Mouse (Mus musculus) lung, postnatal 0 days (tissue): ENCODE results near the gene Dmbt1. TPM values are rescaled to one million over a fixed set of nuclear protein-coding genes. Genes with fewer than 3 reads are reported as not detected.
A peak's percentile ranks its signal among the peaks of the same experiment; 100 is the strongest.
"Not testable (repeated sequence)": the region's sequence is repeated elsewhere in the genome, so short reads cannot be mapped to it uniquely, and the experiment has no call there.

Source experiments
- ATAC-seq: fragments of 200-750 bp; cut with Nextera tagmentation; 2 replicates; pipeline ENCODE4 v1.8.0; 2017; ENCODE audit warnings: moderate library complexity
- DNase-seq: peaks from one replicate; pipeline ENCODE4 v3.0.0-alpha.2; 2016; ENCODE audit warnings: low spot score
- H3K27ac ChIP-seq: fragments of 300-500 bp; sonication (generic); 2 replicates; pipeline ENCODE4 v1.5.1; 2014; ENCODE audit warnings: antibody characterized with exemption, mild to moderate bottlenecking, low read length, mixed read lengths
- H3K27me3 ChIP-seq: fragments of 300-500 bp; sonication (generic); replicated peaks from 2 replicates; pipeline ENCODE4 v1.6.1; 2014; ENCODE audit warnings: low read length, mixed read lengths; ENCODE audit not compliant: insufficient read depth
- H3K36me3 ChIP-seq: fragments of 300-500 bp; sonication (generic); 2 replicates; pipeline ENCODE4 v1.6.1; 2014; ENCODE audit warnings: low read length, mixed read lengths; ENCODE audit not compliant: insufficient read depth
- H3K4me1 ChIP-seq: fragments of 300-500 bp; sonication (generic); 2 replicates; pipeline ENCODE4 v1.6.1; 2014; ENCODE audit warnings: antibody characterized with exemption, low read depth, low read length, mixed read lengths; ENCODE audit not compliant: insufficient read depth
- H3K4me2 ChIP-seq: fragments of 300-500 bp; sonication (generic); replicated peaks from 2 replicates; pipeline ENCODE4 v1.6.1; 2014; ENCODE audit warnings: low read depth, mild to moderate bottlenecking, low read length, moderate library complexity, mixed read lengths
- H3K4me3 ChIP-seq: fragments of 300-500 bp; sonication (generic); 2 replicates; pipeline ENCODE4 v1.5.1; 2014; ENCODE audit warnings: low read depth, low read length
- H3K9ac ChIP-seq: fragments of 300-500 bp; sonication (generic); replicated peaks from 2 replicates; pipeline ENCODE4 v1.6.1; 2014; ENCODE audit warnings: low read depth, mild to moderate bottlenecking
- H3K9me3 ChIP-seq: fragments of 300-500 bp; sonication (generic); 2 replicates; pipeline ENCODE4 v1.6.1; 2016; ENCODE audit warnings: low read length, mixed read lengths
- CTCF ChIP-seq: IDR thresholded peaks from 2 replicates; pipeline ENCODE4 v1.5.1; 2016; ENCODE audit warnings: antibody characterized with exemption, mild to moderate bottlenecking
- EP300 ChIP-seq: IDR thresholded peaks from 2 replicates; pipeline ENCODE4 v1.6.1; 2016; ENCODE audit warnings: antibody characterized with exemption, mild to moderate bottlenecking, control low read depth
- WGBS: fragments of 180-500 bp; shearing (Covaris S2); extraction: QIAGEN DNeasy Blood & Tissue Kit; methylation state at CpG from one replicate; pipeline ENCODE4 v1.1.7; 2014; 5-methylcytosine and 5-hydroxymethylcytosine counted together
- polyA plus RNA-seq: library from polyadenylated mRNA; unstranded; fragments of >200 nt; fragmentation: Nextera tagmentation; extraction: Ambion mirVana; gene quantifications from 2 replicates; pipeline ENCODE4 v1.2.1, GENCODE M21; 2015

The Dmbt1 gene
- polyA plus RNA-seq, 1 experiment from 2014 or later: not detected

DNA sequence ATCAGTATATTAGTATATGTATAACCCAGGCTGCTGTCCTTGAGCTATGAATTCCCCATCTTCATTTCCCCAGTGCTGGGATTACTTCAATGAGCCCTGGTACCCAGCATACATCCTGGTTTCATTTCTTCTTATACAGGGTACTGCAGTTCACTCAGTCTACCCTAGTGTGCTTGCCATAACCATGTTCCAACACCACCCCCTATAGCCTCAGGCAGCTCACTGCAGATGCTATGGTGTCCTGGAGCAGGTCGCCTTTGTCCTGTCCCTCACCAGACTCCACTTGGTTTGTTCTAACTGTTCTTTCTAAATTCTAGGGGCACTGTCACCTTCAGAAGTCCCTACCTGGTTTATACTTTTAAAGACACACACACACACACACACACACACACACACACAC, 10.8 kb downstream of the Dmbt1 start:
- ATAC-seq: no peak
- H3K4me1 ChIP-seq: no peaks in the 10 kb centered on the region
- no peak overlapping the region for H3K4me2 ChIP-seq
- H3K9me3 ChIP-seq: no peaks in the 10 kb centered on the region
- WGBS: 70% methylated on average over 1 of the region's 1 CpGs
- no peak overlapping the region for H3K27ac ChIP-seq
- H3K4me3 ChIP-seq: no peak overlapping the region
- H3K36me3 ChIP-seq: no peaks in the 10 kb centered on the region
- H3K27me3 ChIP-seq: no peaks in the 10 kb centered on the region
- DNase-seq: no peak
- H3K9ac ChIP-seq: no peak overlapping the region
- peak; percentile 72 for TF ChIP-seq CTCF
- TF ChIP-seq EP300: no peak

DNA sequence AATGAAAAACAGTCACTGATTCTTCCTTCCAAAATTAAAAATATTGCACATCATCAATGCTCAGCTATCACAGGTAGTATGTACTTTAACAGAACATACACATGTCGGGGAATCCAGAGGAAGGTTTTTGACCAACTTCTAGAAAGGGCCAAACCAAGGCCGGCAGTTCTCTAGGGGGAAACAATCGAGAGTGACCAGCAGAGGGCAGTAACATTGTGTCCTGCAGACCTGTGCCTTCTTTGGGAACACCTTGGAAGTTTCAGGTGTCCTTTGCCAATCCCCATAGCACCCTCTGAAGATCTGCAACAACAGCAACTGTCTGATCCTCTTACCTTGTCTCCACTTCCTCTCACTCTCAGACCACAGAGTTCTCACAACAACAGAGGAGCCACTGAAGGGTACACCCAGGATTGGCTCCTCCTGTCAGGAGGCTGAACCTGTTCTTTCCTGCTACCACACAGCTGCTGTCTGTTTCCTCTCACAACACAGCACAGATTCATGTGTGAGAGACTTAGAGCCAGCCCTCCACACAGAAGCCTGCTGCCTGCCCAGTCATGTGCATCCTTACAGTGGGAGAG, 13.5 kb downstream of the Dmbt1 start:
- not testable (repeated sequence) for H3K4me1 ChIP-seq, H3K4me3 ChIP-seq, H3K9ac ChIP-seq, H3K36me3 ChIP-seq, H3K27ac ChIP-seq, H3K27me3 ChIP-seq, ATAC-seq, H3K4me2 ChIP-seq, H3K9me3 ChIP-seq
- peak; percentile 31 for DNase-seq
- WGBS: 24% methylated on average over 3 of the region's 3 CpGs
- peak; percentile 61 for TF ChIP-seq CTCF

DNA sequence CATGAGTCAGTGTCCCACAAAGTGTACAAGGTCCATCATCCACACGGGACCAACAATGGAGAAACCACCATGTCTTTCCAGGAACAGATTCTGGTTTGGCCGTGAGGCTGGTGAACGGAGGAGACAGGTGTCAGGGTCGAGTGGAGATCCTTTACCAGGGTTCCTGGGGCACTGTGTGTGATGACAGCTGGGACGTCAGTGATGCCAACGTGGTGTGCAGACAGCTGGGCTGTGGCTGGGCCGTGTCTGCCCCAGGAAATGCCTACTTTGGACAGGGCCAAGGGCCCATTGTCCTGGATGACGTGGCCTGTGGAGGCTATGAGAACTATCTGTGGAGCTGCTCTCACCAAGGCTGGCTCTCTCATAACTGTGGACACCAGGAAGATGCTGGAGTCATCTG, 18.0 kb downstream of the Dmbt1 start:
- H3K27me3 ChIP-seq, H3K4me1 ChIP-seq, H3K27ac ChIP-seq, H3K9ac ChIP-seq, H3K36me3 ChIP-seq, DNase-seq, H3K4me2 ChIP-seq, H3K4me3 ChIP-seq, H3K9me3 ChIP-seq, ATAC-seq: not testable (repeated sequence)
- WGBS: 74% methylated on average over 8 of the region's 8 CpGs

DNA sequence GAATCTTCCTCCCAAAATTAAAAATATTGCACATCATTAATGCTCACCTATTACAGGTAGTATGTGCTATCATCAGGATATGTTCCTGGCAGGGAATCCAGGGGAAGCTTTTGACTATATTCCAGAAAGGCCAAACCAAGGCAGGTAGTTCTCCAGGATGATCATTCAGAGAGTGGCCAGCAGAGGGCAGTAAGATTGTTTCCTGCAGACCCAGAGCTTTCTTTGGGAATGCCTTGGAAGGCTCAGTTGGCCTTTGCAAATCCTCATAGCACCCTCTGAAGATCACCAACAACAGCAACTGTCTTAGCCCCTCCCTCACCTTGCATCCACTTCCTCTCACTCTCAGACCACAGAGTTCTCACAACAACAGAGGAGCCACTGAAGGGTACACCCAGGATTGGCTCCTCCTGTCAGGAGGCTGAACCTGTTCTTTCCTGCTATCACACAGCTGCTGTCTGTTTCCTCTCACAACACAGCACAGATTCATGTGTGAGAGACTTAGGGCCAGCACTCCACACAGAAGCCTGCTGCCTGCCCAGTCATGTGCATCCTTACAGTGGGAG, 23.0 kb downstream of the Dmbt1 start:
- Histone ChIP-seq H3K4me2 (no peak overlapping the region), H3K27me3 (no peaks in the 10 kb centered on the region), H3K4me3 (no peak overlapping the region), H3K36me3 (no peaks in the 10 kb centered on the region), H3K9me3 (no peaks in the 10 kb centered on the region), H3K9ac (no peak overlapping the region), H3K4me1 (no peaks in the 10 kb centered on the region), H3K27ac (no peak overlapping the region)
- TF ChIP-seq CTCF (peak; percentile 65), EP300 (no peak)
- ATAC-seq: no peak
- DNase-seq: peak; percentile 38

DNA sequence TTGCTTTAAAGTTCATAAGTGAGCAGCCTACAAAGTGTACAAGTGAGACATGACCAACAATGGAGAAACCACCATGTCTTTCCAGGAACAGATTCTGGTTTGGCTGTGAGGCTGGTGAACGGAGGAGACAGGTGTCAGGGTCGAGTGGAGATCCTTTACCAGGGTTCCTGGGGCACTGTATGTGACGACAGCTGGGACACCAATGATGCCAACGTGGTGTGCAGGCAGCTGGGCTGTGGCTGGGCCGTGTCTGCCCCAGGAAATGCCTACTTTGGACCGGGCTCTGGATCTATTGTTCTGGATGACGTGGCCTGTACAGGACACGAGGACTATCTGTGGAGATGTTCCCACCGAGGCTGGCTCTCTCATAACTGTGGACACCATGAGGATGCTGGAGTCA, 26.1 kb downstream of the Dmbt1 start:
- ATAC-seq, H3K4me3 ChIP-seq, H3K27ac ChIP-seq, H3K27me3 ChIP-seq, H3K4me2 ChIP-seq, H3K9me3 ChIP-seq, DNase-seq, H3K36me3 ChIP-seq, H3K4me1 ChIP-seq, H3K9ac ChIP-seq: not testable (repeated sequence)
- WGBS: 70% methylated on average over 9 of the region's 9 CpGs

DNA sequence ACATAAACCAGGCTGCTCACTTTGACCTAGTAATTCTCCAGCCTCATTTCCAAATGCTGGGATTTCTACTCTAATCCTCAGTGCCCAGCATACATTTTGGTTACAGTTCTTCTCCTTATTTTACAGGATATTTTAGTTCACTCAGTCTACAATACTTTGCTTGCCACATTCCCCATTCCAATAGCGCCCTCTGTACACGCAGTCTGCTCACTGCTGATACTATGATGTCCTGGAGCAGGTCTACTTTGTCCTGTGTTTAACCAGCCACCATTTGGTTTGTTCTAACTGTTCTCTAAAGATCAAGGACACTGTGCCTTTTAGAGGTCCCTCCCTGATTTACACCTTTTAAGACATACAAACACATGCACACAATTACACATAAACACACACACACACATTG, 28.0 kb downstream of the Dmbt1 start:
- not testable (repeated sequence) for H3K9me3 ChIP-seq, H3K4me3 ChIP-seq, H3K27me3 ChIP-seq, H3K4me1 ChIP-seq, H3K4me2 ChIP-seq, ATAC-seq, H3K36me3 ChIP-seq, H3K27ac ChIP-seq, H3K9ac ChIP-seq
- peak; percentile 12 for DNase-seq
- 54% methylated on average over 2 of the region's 2 CpGs for WGBS
- TF ChIP-seq CTCF: peak; percentile 57

DNA sequence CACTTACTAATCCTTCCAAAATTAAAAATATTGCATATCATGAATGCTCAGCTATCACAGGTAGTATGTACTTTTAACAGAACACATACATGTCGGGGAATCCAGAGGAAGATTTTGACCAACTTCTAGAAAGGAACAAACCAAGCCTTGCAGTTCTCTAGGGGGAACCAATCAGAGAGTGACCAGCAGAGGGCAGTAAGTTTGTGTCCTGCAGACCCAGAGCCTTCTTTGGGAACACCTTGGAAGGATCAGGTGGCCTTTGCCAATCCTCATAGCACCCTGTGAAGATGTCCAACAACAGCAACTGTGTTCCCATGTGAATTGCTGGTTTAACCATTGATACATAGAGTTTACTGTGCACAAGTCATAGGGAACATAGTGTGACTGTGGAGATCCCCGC, 30.7 kb downstream of the Dmbt1 start:
- H3K9me3 ChIP-seq: no peaks in the 10 kb centered on the region
- no peak overlapping the region for H3K4me2 ChIP-seq
- peak; percentile 40; the same call in 1 of the 2 replicates for TF ChIP-seq CTCF
- TF ChIP-seq EP300: no peak
- no peak overlapping the region for H3K9ac ChIP-seq
- H3K27ac ChIP-seq: no peak overlapping the region
- no peaks in the 10 kb centered on the region for H3K4me1 ChIP-seq
- no peak for ATAC-seq
- no peaks in the 10 kb centered on the region for H3K27me3 ChIP-seq
- no peaks in the 10 kb centered on the region for H3K36me3 ChIP-seq
- no peak for DNase-seq
- WGBS: 86% methylated on average over 2 of the region's 2 CpGs
- no peak overlapping the region for H3K4me3 ChIP-seq
